Mouse (Mus musculus) limb, embryonic 14.5 days (tissue): ENCODE data around the gene Stau1. TPM values are rescaled to one million over a fixed set of nuclear protein-coding genes. Genes with fewer than 3 reads are reported as not detected.

Experiments used
- ATAC-seq: fragments of 200-750 bp; cut with Nextera tagmentation; 2 replicates; pipeline ENCODE4 v1.8.0; 2017; ENCODE audit warnings: low read depth, moderate number of reproducible peaks, moderate TSS enrichment; ENCODE audit not compliant: low FRiP score
- DNase-seq: peaks from one replicate; pipeline ENCODE4 v3.0.0-alpha.2; 2015; ENCODE audit warnings: low spot score
- H3K27ac ChIP-seq: fragments of 300-500 bp; sonication (generic); replicated peaks from 2 replicates; pipeline ENCODE4 v1.5.1; 2014; ENCODE audit warnings: low read depth, mild to moderate bottlenecking, low read length, moderate library complexity, mixed read lengths
- H3K27me3 ChIP-seq: fragments of 300-500 bp; sonication (generic); 2 replicates; pipeline ENCODE4 v1.6.1; 2014; ENCODE audit warnings: low read length, mixed read lengths; ENCODE audit not compliant: control insufficient read depth, insufficient read depth
- H3K36me3 ChIP-seq: fragments of 300-500 bp; sonication (generic); 2 replicates; pipeline ENCODE4 v1.6.1; 2014; ENCODE audit warnings: mild to moderate bottlenecking, low read length, moderate library complexity, mixed read lengths; ENCODE audit not compliant: control insufficient read depth, insufficient read depth
- H3K4me1 ChIP-seq: fragments of 300-500 bp; sonication (generic); 2 replicates; pipeline ENCODE4 v1.6.1; 2014; ENCODE audit warnings: antibody characterized with exemption, low read length, mixed read lengths; ENCODE audit not compliant: control insufficient read depth, insufficient read depth
- H3K4me2 ChIP-seq: fragments of 300-500 bp; sonication (generic); replicated peaks from 2 replicates; pipeline ENCODE4 v1.6.1; 2014; ENCODE audit warnings: low read depth, mild to moderate bottlenecking, low read length, moderate library complexity; ENCODE audit not compliant: severe bottlenecking
- H3K4me3 ChIP-seq: fragments of 300-500 bp; sonication (generic); replicated peaks from 2 replicates; pipeline ENCODE4 v1.5.1; 2014; ENCODE audit warnings: low read length
- H3K9ac ChIP-seq: fragments of 300-500 bp; sonication (generic); 2 replicates; pipeline ENCODE4 v1.6.1; 2014; ENCODE audit warnings: mild to moderate bottlenecking, low read depth, low read length, moderate library complexity; ENCODE audit not compliant: severe bottlenecking
- H3K9me3 ChIP-seq: fragments of 300-500 bp; sonication (generic); 2 replicates; pipeline ENCODE4 v1.6.1; 2016; ENCODE audit warnings: low read length; ENCODE audit not compliant: control insufficient read depth
- POLR2A ChIP-seq: fragments of 200-500 bp; IDR thresholded peaks from 2 replicates; pipeline ENCODE4 v1.8.0; 2012; ENCODE audit warnings: inconsistent platforms, mild to moderate bottlenecking, moderate library complexity, borderline replicate concordance; ENCODE audit not compliant: insufficient read depth, insufficient read length; ENCODE audit errors: extremely low read depth
- WGBS: fragments of 180-500 bp; shearing (Covaris S2); extraction: QIAGEN DNeasy Blood & Tissue Kit; methylation state at CpG from one replicate; pipeline ENCODE4 v1.1.7; 2014; 5-methylcytosine and 5-hydroxymethylcytosine counted together
- polyA plus RNA-seq, 2 experiments: library from polyadenylated mRNA; depleted of rRNA in 1 of 2; stranded (reverse) in 1 of 2; unstranded in 1 of 2; fragments of >200 nt; fragmentation: Nextera tagmentation in 1 of 2; extraction: Ambion mirVana in 1 of 2; gene quantifications; 2 replicates each; pipeline versions ENCODE4 v1.2.1 to v1.2.3; 2012 to 2014

The Stau1 gene
- polyA plus RNA-seq, 2 experiments, result 71.4 to 88.8 TPM

DNA sequence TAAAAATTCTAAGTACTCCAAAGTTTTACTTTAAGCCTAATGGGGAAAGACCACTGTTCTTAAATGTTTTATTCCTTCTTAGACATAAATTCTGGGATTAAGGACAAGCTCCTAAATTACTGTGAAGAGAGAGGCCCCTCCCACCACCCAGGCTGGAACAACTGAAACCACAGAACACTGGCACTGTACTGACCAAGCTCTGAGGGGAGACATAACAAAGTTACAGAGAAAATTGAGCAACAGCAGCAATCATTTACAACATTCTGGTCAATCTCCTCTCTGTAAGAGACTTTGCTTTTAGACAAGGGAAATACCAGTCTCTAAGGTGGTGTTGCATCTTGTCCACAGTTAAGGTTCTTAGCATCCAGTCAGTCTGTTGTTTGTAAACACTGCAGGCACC is 4.2 kb downstream of the Stau1 start:
- Histone ChIP-seq H3K4me1 (peaks cover 45% of the 10 kb centered on the region), H3K27me3 (no peaks in the 10 kb centered on the region), H3K9ac (no peak overlapping the region), H3K9me3 (no peaks in the 10 kb centered on the region), H3K4me3 (no peak overlapping the region), H3K36me3 (no peaks in the 10 kb centered on the region), H3K27ac (0 out of 2 replicates have a peak overlapping the region, but pooled peaks have one; percentile 53), H3K4me2 (no peak overlapping the region)
- no peak for TF ChIP-seq POLR2A
- ATAC-seq (no peak), DNase-seq (no peak)

DNA sequence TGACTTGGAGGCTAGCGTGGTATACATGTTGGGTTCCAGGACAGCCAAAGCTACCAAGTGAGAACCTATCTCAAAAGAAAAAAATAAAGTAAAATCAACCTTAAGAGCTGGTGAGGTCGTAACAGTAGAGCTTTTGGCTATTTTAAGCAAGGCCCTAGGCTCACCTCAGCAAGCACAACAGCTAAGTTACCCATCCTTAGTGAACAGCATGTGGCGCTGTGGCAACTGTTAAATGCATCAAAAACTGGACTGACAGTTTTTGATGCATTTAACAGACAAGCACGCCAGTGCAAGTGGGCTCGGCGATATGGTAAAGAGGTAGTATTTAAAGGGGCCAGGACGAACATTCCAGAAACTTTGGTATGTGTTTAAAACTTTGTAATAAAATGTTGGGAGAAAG is 5.2 kb downstream of the Stau1 start:
- Histone ChIP-seq H3K36me3 (no peaks in the 10 kb centered on the region), H3K4me3 (no peak overlapping the region), H3K4me2 (peak overlapping the region; percentile 34; the same call in 1 of the 2 replicates), H3K9ac (no peak overlapping the region), H3K27ac (peak overlapping the region; percentile 53), H3K27me3 (no peaks in the 10 kb centered on the region), H3K9me3 (no peaks in the 10 kb centered on the region), H3K4me1 (peaks cover 42% of the 10 kb centered on the region)
- TF ChIP-seq POLR2A, result no peak
- WGBS, result 33% methylated on average over 7 of the region's 7 CpGs
- ATAC-seq (no peak), DNase-seq (peak; percentile 51)

DNA sequence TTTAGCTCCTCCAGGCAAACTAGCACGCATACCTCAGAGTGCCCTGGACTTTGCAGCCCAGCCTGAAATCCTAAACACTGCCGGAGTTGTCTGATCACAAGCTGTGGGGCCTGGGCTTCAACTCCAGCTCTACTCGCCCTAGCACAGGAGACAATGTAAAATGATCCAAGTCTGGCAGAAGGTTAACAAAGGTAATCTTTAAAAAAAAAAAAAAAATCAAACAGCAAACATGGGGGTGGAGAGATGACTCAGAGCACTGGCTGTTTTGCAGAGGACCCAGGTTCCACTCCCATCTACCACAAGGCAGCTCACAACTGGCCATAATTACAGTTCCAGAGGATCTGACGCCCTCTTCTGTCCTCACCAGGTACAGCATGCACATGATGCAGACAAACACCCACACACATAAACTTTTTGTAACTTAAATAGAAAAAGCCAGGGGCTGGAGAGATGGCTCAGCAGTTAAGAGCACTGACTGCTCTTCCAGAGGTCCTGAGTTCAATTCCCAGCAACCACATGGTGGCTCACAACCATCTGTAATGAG is 12.7 kb downstream of the Stau1 start:
- Histone ChIP-seq H3K27ac (no peak overlapping the region), H3K4me3 (no peak overlapping the region), H3K4me2 (no peak overlapping the region), H3K9ac (no peak overlapping the region), H3K36me3 (no peaks in the 10 kb centered on the region), H3K9me3 (no peaks in the 10 kb centered on the region), H3K27me3 (no peaks in the 10 kb centered on the region), H3K4me1 (no peaks in the 10 kb centered on the region)
- DNase-seq (no peak), ATAC-seq (no peak)
- TF ChIP-seq POLR2A, result no peak
- 74% methylated on average over 4 of the region's 4 CpGs for WGBS

- Histone ChIP-seq H3K27ac (no peak overlapping the region), H3K36me3 (no peaks in the 10 kb centered on the region), H3K9me3 (no peaks in the 10 kb centered on the region), H3K9ac (no peak overlapping the region), H3K4me2 (no peak overlapping the region), H3K27me3 (no peaks in the 10 kb centered on the region), H3K4me3 (no peak overlapping the region), H3K4me1 (peaks cover 11% of the 10 kb centered on the region)
- TF ChIP-seq POLR2A, result no peak
- no peak for DNase-seq
- ATAC-seq, result no peak
- 89% methylated on average over 2 of the region's 2 CpGs for WGBS
Measured at GRCm38 (mm10) chr2:166980161-166980560, 15.9 kb downstream of the Stau1 start.

- H3K27me3 ChIP-seq, result no peaks in the 10 kb centered on the region
- H3K4me2 ChIP-seq, result no peak overlapping the region
- DNase-seq (no peak), ATAC-seq (no peak)
- peaks cover 23% of the 10 kb centered on the region for H3K4me1 ChIP-seq
- H3K9me3 ChIP-seq, result no peaks in the 10 kb centered on the region
- H3K9ac ChIP-seq, result peak overlapping the region; percentile 31; the same call in 1 of the 2 replicates
- no peak overlapping the region for H3K4me3 ChIP-seq
- H3K27ac ChIP-seq, result peak overlapping the region; percentile 53
- H3K36me3 ChIP-seq, result no peaks in the 10 kb centered on the region
- no peak for TF ChIP-seq POLR2A
- 63% methylated on average over 3 of the region's 3 CpGs for WGBS
Measured at GRCm38 (mm10) chr2:166977490-166977889, 18.6 kb downstream of the Stau1 start.

GRCm38 (mm10) chr2:166976356-166976755 is 19.7 kb downstream of the Stau1 start:
- no peak for TF ChIP-seq POLR2A
- Histone ChIP-seq H3K27ac (peak overlapping the region; percentile 53), H3K9me3 (no peaks in the 10 kb centered on the region), H3K4me1 (peaks cover 23% of the 10 kb centered on the region), H3K9ac (no peak overlapping the region), H3K27me3 (no peaks in the 10 kb centered on the region), H3K4me3 (no peak overlapping the region), H3K36me3 (no peaks in the 10 kb centered on the region), H3K4me2 (peak overlapping the region; percentile 18; the same call in 1 of the 2 replicates)
- ATAC-seq (no peak), DNase-seq (no peak)
- WGBS, result 63% methylated on average over 3 of the region's 3 CpGs
